Mouse (Mus musculus) brown adipose tissue, adult 24 weeks (tissue): ENCODE results near the gene Bcl2l1. TPM values are rescaled to one million over a fixed set of nuclear protein-coding genes. Genes with fewer than 3 reads are reported as not detected.

Experiments
- H3K27ac ChIP-seq: fragments of 200-500 bp; replicated peaks from 2 replicates; pipeline ENCODE4 v1.5.1; 2012; ENCODE audit warnings: low read depth, mild to moderate bottlenecking, low read length
- H3K4me1 ChIP-seq: fragments of 200-500 bp; 2 replicates; pipeline ENCODE4 v1.6.1; 2012; ENCODE audit warnings: low read length, mixed read lengths; ENCODE audit not compliant: control insufficient read depth, insufficient read depth, insufficient read length
- H3K4me3 ChIP-seq: fragments of 200-500 bp; 2 replicates; pipeline ENCODE4 v1.5.1; 2012; ENCODE audit warnings: low read depth, mild to moderate bottlenecking, low read length, moderate library complexity; ENCODE audit not compliant: insufficient read depth
- polyA plus RNA-seq: library from polyadenylated mRNA; stranded (reverse); fragments of >200 nt; gene quantifications from 2 replicates; pipeline ENCODE4 v1.2.4, GENCODE M21; 2012; ENCODE audit not compliant: missing spikeins, insufficient read depth, insufficient read length

Bcl2l1 gene
- polyA plus RNA-seq: 22.5 and 23.5 TPM in 2 replicates

DNA sequence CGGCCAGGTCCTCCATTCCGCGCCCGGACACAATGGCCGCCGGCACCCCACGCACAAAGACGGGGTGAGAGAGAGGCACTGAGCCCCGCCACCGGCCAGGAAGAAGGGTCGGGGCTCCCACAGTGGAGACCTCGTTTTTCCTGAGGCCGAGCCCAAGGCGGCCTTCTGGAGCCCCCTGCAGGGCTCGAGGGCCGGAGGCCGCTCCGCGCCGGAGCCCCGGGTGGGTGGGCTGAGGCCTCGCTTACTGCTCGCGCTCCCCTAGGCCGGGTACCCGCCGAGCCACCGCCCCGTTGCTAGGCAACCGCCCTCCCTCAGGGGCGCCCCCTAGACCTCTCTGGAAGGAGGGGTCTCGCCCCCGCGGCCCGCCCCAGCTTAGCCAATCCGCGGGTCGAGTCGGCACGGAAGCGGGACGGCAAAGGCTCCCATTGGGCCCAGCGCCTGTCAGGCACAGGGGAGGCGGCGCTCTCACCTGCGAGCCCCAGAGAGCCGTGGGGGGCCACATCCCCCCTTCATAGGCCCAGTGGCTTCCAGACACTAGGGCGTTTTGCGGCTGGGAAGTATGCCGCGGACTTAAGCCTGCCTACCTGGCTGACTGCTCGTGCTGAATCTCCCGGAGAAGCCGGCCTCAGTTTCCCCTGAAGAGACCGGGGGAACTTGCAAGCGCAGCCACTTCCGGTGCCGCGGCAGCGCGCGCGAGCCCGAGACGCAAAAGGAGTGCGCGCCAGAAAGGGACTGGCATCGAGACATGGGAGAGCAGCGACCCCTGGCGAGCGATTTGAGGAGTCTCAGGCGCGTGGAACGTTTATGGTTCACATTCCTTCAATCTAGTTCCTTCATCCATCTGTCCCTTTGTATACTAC, at the start of gene Bcl2l1:
Gene Bcl2l1, minus strand, starts transcription at position 710 of the 860 bp plus-strand sequence.
- H3K27ac ChIP-seq: peak within 1 kb of the TSS; percentile 100
- peak within 1 kb of the TSS; percentile 68 for H3K4me3 ChIP-seq
- H3K4me1 ChIP-seq: peaks cover 20% of the 10 kb centered on the region

DNA sequence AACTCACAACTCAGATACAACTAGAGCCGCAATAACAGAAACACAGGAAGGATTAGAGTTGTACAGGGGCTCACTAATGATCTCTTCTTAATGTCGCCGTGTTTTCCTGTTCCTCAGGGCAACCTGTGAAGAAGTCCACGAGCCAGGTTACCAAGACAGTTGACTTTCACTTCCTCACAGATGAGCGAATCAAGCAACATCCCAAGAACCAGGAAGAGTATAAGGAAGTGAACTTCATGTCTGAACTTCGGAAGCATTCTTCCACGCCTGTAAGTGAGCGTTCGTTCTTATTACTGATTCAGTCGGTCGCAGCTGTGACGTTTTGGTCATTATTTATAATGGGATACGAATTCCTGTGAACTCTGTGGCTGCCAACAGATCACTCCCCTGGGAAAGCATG, 49.4 kb upstream of the Bcl2l1 start:
- Histone ChIP-seq H3K27ac (no peak overlapping the region), H3K4me1 (no peaks in the 10 kb centered on the region), H3K4me3 (no peak overlapping the region)

DNA sequence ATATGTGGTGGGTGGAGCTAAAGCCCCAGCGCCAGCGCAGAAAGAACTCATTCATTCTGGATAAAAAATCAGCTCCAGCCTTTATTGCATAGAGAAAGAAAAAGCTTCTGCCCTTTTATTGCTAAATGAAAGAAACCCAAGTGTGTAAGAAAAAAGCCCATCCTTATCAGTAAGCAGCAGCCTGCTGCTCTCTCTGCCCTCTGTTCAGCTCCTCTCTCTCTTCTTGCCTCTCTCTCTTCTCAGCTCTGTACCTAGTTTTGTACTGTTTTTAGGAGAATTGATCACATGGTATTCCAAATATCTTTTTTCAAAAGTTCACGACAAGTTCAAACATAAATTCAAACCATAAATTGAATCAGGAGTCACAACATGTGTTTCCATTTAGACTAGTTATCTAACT, 46.7 kb upstream of the Bcl2l1 start:
- H3K4me1 ChIP-seq: no peaks in the 10 kb centered on the region
- no peak overlapping the region for H3K27ac ChIP-seq
- H3K4me3 ChIP-seq: no peak overlapping the region

DNA sequence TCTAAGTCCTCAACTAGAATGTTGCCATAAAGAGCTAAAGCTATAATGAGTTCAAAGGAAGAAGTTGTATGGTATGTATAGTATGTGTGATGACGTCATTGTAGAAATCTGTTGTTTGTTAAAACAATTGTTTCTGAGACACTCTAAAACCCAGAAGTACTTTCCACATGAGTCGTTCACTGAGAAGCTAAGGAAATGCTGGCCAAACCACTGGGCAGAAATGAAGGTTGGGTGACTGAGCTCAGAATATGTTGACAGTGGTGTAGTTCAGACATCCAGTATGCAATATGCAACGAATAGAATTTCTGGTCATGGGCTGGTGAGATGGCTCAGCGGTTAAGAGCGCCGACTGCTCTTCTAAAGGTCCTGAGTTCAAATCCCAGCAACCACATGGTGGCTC, 31.8 kb upstream of the Bcl2l1 start:
- Histone ChIP-seq H3K27ac (no peak overlapping the region), H3K4me3 (no peak overlapping the region)

DNA sequence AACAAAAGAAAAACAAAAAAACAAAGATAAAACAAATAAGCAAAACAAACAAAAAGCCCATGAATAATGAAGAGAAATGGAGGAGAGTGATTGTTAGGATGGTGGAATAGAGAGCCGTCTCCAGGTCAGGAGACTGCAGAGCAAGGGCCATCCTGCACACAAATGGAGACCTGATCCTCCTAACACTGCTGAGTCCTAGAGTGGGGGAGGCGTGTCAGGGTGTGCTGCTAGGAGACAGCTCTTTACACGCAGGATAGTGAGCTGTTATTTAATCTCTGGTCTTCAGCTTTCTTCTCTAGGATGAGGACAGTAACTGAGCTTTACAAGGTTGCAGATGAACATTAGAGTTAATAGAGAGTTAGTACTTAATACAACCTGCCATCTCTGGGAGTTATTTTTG, 31.1 kb upstream of the Bcl2l1 start:
- Histone ChIP-seq H3K27ac (no peak overlapping the region), H3K4me1 (no peaks in the 10 kb centered on the region), H3K4me3 (no peak overlapping the region)

More for the DNA sequence above, 31.8 kb upstream of the Bcl2l1 start:
- H3K4me1 ChIP-seq: no peaks in the 10 kb centered on the region

DNA sequence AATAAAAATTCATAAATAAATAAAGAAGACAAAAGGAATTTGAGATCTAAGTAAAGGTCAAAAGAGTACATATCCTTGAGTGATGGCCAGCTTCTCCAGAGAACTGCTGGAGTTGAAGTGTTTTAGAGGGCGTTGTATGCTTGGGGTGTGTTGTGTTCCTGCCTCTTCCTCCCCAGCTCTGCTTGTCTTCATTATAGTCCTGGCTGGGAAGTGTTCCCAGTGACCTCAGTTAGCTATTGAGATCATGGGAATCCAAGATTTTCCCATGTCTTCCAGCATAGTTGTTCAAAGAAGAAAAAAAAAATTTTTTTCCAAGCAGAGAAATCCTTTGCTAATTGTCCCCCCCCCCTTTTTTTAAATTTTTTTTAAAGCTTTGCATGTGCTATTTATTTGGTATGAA, 30.4 kb upstream of the Bcl2l1 start:
- Histone ChIP-seq H3K4me3 (no peak overlapping the region), H3K27ac (no peak overlapping the region), H3K4me1 (no peaks in the 10 kb centered on the region)

DNA sequence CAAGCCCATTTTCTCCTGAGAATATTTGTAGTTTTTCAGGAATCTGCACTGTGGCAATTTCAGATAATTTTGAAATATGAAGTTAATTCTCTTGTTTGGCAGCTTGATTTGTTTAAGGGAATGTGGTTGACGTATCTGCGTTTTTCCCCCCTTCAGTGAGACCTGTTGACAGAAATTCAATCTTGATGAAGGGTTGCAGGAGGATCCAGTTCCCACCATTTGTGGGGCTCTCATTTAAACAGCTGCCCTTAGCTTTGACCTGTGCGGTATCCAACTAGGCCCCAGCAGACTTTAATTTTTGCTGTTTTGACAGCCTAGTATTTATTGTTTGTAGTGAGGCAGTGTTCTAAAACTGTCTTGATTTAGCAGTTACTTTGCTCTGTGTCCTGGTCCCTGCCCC, 28.0 kb upstream of the Bcl2l1 start:
- H3K4me3 ChIP-seq: no peak overlapping the region
- H3K27ac ChIP-seq: no peak overlapping the region
- no peaks in the 10 kb centered on the region for H3K4me1 ChIP-seq

DNA sequence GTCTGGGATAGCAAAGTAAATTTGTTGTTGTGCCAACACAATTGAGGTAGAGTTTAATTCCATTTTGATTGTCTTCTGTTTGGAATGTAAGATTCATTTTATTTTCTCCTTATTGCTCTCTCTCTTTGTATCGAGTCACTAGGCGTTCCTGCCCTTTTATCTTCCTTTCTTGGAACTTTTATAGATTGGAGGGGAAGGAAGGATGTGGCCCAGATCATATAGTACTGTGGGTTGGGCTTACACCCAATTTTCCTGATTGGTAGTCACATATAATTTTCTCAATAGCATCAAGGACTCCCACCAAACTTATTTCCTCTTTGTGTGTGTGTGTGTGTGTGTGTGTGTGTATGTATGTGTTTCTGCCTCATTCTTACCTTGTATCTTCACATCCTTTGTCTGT, 16.9 kb upstream of the Bcl2l1 start:
- no peaks in the 10 kb centered on the region for H3K4me1 ChIP-seq
- peak overlapping the region; percentile 70 for H3K4me3 ChIP-seq
- no peak overlapping the region for H3K27ac ChIP-seq

DNA sequence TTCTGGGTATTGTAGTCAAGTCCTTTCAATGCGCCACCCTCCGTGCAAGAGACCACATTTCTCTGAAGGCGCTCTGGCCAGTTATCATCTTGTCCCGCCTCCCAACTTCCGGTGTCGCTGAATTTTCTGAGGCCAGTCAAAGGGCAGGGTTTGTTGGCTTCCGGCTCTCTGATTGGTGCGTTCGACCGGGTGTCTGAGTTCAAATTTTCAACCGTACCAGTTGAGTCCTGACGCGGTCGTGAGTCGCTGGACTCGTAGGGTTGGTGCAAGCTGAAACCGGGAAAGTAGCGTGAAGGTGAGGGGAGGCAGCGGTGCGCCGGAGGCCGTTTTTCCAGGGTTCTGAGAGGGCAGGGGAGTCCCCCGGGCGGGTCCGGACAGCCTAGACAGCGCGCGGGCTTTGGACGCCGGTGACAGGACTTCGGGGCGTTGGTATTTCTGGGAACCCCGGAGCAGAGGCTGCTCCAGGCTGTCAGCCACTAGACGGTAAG, 16.3 kb upstream of the Bcl2l1 start, which contains the start of gene Tpx2:
Gene Tpx2, plus strand, starts transcription at position 150 of the 488 bp plus-strand sequence.
- no peak within 1 kb of the TSS for H3K27ac ChIP-seq
- H3K4me1 ChIP-seq: no peaks in the 10 kb centered on the region
- peak within 1 kb of the TSS; percentile 70 for H3K4me3 ChIP-seq

DNA sequence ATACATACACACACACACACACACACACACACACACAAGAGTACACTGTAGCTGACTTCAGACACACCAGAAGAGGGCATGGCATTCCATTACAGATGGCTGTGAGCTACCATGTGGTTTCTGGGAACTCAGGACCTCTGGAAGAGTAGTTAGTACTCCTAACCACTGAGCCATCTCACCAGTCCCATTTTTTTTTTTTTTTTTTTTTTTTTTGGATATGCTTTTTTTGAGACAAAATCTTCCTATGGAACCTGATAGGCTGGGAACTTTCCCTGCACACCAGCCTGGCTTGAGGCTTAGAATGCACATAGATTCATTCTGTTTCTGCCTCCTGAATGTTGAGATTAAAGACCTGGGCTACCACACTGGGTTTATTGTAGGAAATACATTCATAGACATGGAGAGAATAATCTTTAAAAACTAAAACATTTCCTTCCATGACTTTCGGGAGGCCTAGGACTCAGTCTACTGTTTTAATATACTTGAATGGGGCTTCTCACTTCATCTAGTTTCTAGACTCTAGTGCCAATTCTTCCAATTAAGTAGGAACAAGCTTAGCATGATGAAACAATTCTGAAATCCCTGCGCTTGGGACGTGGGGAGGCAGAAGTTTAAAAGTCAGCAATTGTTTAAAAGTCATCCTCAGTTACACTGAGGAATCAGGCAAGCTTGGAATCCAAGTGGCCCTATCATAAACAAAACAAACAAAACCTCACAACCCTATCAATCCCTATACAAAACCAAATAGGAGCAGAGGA, 15.7 kb upstream of the Bcl2l1 start:
- H3K27ac ChIP-seq: no peak overlapping the region
- H3K4me3 ChIP-seq: peak overlapping the region; percentile 42
- no peaks in the 10 kb centered on the region for H3K4me1 ChIP-seq

DNA sequence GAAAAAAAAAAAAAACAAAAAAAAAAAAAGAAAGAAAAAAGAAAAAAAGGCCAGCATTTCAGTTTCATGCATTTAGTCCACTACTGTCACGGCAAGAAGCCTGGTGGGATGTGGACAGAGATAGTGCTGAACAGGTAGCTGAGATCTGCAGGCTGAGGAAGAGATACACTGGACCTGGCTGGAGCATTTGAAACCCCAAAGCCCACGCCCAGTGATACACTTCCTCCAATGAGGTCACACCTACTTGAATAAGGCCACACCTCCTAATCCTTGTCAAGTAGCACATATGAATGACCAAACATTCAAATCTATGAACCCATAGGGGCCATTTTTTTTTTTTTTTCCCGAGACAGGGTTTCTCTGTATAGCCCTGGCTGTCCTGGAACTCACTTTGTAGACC, 11.2 kb upstream of the Bcl2l1 start:
- H3K27ac ChIP-seq: no peak overlapping the region
- no peak overlapping the region for H3K4me3 ChIP-seq
- no peaks in the 10 kb centered on the region for H3K4me1 ChIP-seq

DNA sequence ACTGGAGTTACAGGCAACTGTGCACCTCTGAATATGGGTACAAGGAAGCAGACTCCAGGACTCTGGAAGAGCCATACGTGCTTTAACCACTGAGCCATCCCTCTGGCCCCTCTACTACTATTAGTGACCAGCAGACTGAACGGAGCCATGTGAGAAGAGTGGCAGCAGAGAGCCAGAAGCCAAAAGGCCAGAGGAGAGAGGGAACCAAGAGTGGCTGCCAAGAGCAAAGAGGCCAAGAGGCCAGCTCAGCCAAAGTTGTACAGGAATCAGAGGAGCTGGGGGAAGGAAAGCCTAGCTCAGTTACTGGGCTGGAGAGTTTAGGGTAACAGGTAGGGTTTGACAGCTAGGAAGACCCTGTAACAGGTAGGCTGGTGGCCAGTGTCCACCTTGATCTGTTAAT, 7.7 kb upstream of the Bcl2l1 start:
- Histone ChIP-seq H3K27ac (no peak overlapping the region), H3K4me1 (no peaks in the 10 kb centered on the region), H3K4me3 (no peak overlapping the region)

DNA sequence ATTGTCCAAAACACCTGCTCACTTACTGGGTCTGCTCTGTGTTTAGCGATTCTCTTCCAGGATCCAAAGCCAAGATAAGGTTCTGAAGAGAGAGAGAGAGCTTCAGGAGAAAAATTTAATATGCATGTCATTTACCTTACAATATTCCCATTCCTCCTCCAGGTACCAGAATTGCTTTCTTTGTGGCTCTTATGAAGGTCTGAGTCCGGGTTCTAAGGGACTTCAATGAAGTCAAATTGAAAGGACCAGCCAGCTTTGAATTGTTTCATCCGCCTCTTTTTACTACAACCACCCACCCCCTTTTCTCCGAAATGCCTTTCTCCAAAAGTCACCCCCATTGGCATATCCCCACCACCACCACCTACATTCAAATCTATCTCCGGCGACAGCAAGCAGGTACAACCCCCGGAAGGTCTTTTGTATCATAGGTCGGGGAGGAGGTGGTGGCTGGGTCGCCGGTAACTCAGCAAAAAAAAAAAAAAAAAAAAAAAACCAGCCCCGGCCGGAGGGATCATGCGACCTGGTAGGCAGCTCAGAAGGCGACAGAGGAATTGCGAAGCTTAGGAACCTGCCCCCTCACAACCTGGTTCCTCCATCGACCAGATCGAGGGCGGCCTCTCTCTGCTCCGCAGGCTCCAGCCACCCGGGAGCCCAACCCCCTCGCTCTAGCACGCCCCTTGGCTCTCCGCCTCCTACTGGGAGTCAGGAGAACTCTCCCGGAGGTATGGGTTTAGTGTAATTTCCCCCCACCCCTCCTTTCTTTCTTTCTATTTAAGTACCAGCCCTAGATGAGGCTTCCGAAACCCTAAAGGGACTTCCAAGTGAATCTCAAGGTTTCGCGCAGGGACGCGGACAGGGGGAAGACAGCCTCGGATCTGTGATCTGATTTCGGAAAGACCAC, 1.3 kb downstream of the Bcl2l1 start:
- H3K4me3 ChIP-seq: peak overlapping the region; percentile 68
- peaks cover 25% of the 10 kb centered on the region for H3K4me1 ChIP-seq
- peak overlapping the region; percentile 100 for H3K27ac ChIP-seq

DNA sequence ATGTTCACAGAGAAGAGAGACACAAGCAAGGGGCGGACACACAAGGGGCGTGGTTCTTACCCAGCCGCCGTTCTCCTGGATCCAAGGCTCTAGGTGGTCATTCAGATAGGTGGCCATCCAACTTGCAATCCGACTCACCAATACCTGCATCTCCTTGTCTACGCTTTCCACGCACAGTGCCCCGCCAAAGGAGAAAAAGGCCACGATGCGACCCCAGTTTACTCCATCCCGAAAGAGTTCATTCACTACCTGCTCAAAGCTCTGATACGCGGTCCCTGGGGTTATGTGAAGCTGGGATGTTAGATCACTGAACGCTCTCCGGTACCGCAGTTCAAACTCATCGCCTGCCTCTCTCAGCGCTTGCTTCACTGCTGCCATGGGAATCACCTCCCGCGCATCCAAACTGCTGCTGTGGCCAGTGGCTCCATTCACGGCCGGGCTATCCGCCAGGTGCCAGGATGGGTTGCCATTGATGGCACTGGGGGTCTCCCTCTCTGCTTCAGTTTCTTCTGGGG, 2.1 kb downstream of the Bcl2l1 start:
- H3K27ac ChIP-seq: peak overlapping the region; percentile 100
- peak overlapping the region; percentile 68 for H3K4me3 ChIP-seq
- H3K4me1 ChIP-seq: peaks cover 30% of the 10 kb centered on the region
